Mouse (Mus musculus) midbrain, embryonic 16.5 days (tissue): ENCODE results near the gene Pde4d. TPM values are rescaled to one million over a fixed set of nuclear protein-coding genes. Genes with fewer than 3 reads are reported as not detected.

Source experiments
- ATAC-seq: fragments of 200-750 bp; cut with Nextera tagmentation; 2 replicates; pipeline ENCODE4 v1.8.0; 2017; ENCODE audit warnings: moderate TSS enrichment
- H3K27ac ChIP-seq: fragments of 300-500 bp; sonication (generic); 2 replicates; pipeline ENCODE4 v1.5.1; 2014; ENCODE audit warnings: mild to moderate bottlenecking, low read length, mixed read lengths
- H3K27me3 ChIP-seq: fragments of 300-500 bp; sonication (generic); 2 replicates; pipeline ENCODE4 v1.6.1; 2014; ENCODE audit warnings: low read depth, low read length, mixed read lengths; ENCODE audit not compliant: control insufficient read depth, insufficient read depth
- H3K36me3 ChIP-seq: fragments of 300-500 bp; sonication (generic); 2 replicates; pipeline ENCODE4 v1.6.1; 2014; ENCODE audit warnings: mild to moderate bottlenecking, low read length, moderate library complexity, mixed read lengths; ENCODE audit not compliant: control insufficient read depth, insufficient read depth
- H3K4me1 ChIP-seq: fragments of 300-500 bp; sonication (generic); 2 replicates; pipeline ENCODE4 v1.6.1; 2014; ENCODE audit warnings: mild to moderate bottlenecking, low read length, mixed read lengths; ENCODE audit not compliant: control insufficient read depth, insufficient read depth
- H3K4me2 ChIP-seq: fragments of 300-500 bp; sonication (generic); 2 replicates; pipeline ENCODE4 v1.6.1; 2014; ENCODE audit warnings: mild to moderate bottlenecking, low read length, mixed read lengths
- H3K4me3 ChIP-seq: fragments of 300-500 bp; sonication (generic); 2 replicates; pipeline ENCODE4 v1.5.1; 2014; ENCODE audit warnings: low read depth, mild to moderate bottlenecking, low read length, moderate library complexity, mixed read lengths
- H3K9ac ChIP-seq: fragments of 300-500 bp; sonication (generic); 2 replicates; pipeline ENCODE4 v1.6.1; 2014; ENCODE audit warnings: low read depth, low read length, mixed read lengths
- H3K9me3 ChIP-seq: fragments of 300-500 bp; sonication (generic); replicated peaks from 2 replicates; pipeline ENCODE4 v1.6.1; 2014; ENCODE audit warnings: mild to moderate bottlenecking, low read length, mixed read lengths; ENCODE audit not compliant: control insufficient read depth, poor library complexity, severe bottlenecking
- WGBS: fragments of 180-500 bp; shearing (Covaris S2); extraction: QIAGEN DNeasy Blood & Tissue Kit; methylation state at CpG from one replicate; pipeline ENCODE4 v1.1.7; 2014; 5-methylcytosine and 5-hydroxymethylcytosine counted together
- polyA plus RNA-seq: library from polyadenylated mRNA; unstranded; fragments of >200 nt; fragmentation: Nextera tagmentation; extraction: Ambion mirVana; gene quantifications from 2 replicates; pipeline ENCODE4 v1.2.1, GENCODE M21; 2015

Gene Pde4d
- polyA plus RNA-seq, 1 experiment from 2014 or later: 22.6 TPM

DNA sequence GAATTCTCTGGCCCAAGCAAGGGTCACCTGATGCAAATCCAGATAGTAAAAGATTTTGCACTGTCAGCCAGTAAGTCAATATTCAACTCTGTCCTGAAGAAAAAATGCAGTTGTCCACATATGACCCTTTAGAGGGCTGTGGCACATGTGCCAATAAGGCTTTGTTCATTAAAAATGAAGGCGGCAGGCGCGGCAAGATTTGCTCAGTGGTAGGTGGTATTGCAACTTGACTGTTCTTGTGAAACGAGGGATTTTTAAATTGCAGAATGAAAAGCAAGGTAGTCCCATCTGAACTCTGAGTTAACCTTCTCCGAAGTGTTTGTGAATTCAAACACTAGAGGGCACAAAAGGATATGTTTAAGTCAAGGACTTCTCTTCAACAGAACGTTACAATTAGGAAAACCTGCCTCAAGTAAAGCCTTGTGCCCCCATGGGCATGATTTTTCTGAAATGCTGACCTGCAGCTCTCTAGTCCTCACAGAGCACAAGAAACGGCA, 1166.1 kb downstream of the Pde4d start:
- WGBS: 13% methylated on average over 7 of the region's 7 CpGs
- H3K4me2 ChIP-seq: peak overlapping the region; percentile 26
- H3K9ac ChIP-seq: no peak overlapping the region
- no peak overlapping the region for H3K4me3 ChIP-seq
- H3K27me3 ChIP-seq: no peaks in the 10 kb centered on the region
- no peaks in the 10 kb centered on the region for H3K36me3 ChIP-seq
- H3K27ac ChIP-seq: no peak overlapping the region
- 0 out of 2 replicates have a peak, but pooled peaks have one; percentile 33 for ATAC-seq
- H3K4me1 ChIP-seq: peaks cover 5% of the 10 kb centered on the region; the same call in 1 of the 2 replicates
- no peaks in the 10 kb centered on the region for H3K9me3 ChIP-seq

GRCm38 (mm10) chr13:109619158-109619657, 1169.5 kb downstream of the Pde4d start:
- Histone ChIP-seq H3K27me3 (no peaks in the 10 kb centered on the region), H3K27ac (no peak overlapping the region), H3K4me1 (peaks cover 5% of the 10 kb centered on the region; the same call in 1 of the 2 replicates), H3K4me2 (no peak overlapping the region), H3K9me3 (no peaks in the 10 kb centered on the region), H3K36me3 (no peaks in the 10 kb centered on the region), H3K4me3 (no peak overlapping the region), H3K9ac (no peak overlapping the region)
- 75% methylated on average over 2 of the region's 2 CpGs for whole genome bisulfite sequencing
- ATAC-seq: no peak

DNA sequence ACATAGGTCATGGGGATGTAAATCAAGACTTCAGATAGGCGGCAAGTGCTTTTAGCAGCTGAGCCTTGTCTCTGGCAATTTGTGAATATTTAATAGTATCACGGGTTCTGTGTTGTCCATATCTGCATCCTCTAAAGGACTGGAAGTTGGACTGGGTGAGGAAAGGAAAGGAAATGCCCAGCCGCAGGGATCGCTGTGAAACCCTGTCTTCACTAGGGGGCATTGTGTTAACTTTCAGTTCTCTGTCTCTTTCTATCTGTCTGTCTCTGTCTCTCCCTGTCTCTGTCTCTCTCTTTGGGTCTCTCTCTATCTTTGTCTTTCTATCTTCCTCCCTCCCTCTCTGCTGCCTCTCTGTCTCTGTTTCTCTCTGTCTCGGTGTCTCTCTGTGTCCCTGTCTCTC, 1172.5 kb downstream of the Pde4d start:
- no peak overlapping the region for H3K4me3 ChIP-seq
- H3K4me1 ChIP-seq: no peaks in the 10 kb centered on the region
- H3K36me3 ChIP-seq: no peaks in the 10 kb centered on the region
- ATAC-seq: no peak
- H3K9me3 ChIP-seq: no peaks in the 10 kb centered on the region
- H3K9ac ChIP-seq: no peak overlapping the region
- no peak overlapping the region for H3K4me2 ChIP-seq
- H3K27me3 ChIP-seq: no peaks in the 10 kb centered on the region
- WGBS: 77% methylated on average over 5 of the region's 5 CpGs
- no peak overlapping the region for H3K27ac ChIP-seq

DNA sequence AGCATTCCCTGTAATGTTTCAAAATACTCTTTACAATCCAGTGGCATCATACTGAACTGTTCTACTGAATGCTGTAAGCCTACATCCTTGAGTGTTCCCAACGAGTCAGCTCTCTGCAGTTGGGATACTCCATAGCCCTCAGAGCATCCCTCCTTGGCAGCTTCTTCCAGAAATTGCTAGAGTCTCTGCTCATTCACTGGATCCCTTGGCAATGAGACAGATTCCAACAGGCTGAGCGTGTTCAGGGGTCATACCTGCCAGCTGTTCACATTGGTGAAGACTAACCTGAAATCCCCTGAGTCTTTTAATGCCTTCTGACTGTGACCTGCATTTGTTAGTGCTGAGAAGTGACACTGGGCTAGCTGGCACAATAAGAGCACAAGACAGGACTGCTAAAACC, 1173.5 kb downstream of the Pde4d start:
- Histone ChIP-seq H3K4me3 (no peak overlapping the region), H3K27me3 (no peaks in the 10 kb centered on the region), H3K9ac (no peak overlapping the region), H3K36me3 (no peaks in the 10 kb centered on the region), H3K27ac (no peak overlapping the region), H3K4me2 (no peak overlapping the region), H3K4me1 (no peaks in the 10 kb centered on the region), H3K9me3 (no peaks in the 10 kb centered on the region)
- 74% methylated on average over 2 of the region's 2 CpGs for WGBS
- no peak for ATAC-seq

DNA sequence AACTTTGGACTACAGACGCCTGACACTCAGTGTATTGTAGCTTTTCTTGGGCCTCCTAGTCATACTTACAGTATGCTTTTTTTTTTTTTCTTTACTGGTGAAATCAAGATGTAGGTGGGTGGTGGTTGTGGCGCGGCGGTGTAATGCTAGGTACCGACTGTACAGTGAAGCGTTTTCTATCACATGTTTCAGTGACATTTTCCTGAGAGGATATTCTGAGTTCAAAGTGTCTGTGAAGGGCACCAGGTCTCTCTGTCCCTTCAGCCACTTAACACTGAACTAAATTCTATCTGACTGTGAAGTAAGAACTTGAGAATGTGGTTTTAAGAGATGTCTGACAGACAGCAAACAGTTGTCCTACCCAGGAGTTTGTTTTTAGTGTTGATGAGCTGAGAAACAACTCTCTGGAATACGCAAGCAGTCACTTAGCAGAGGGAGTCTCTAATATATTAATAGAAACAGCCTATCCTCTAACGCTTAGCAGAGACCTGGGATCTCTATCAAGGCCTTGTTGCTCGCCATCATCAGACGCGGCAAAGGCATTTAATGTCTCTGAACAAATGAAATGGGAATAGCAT, 1175.1 kb downstream of the Pde4d start:
- no peaks in the 10 kb centered on the region for H3K4me1 ChIP-seq
- no peaks in the 10 kb centered on the region for H3K27me3 ChIP-seq
- H3K9me3 ChIP-seq: no peaks in the 10 kb centered on the region
- no peak overlapping the region for H3K27ac ChIP-seq
- H3K36me3 ChIP-seq: no peaks in the 10 kb centered on the region
- no peak overlapping the region for H3K9ac ChIP-seq
- H3K4me3 ChIP-seq: no peak overlapping the region
- WGBS: 84% methylated on average over 11 of the region's 11 CpGs
- no peak overlapping the region for H3K4me2 ChIP-seq
- ATAC-seq: no peak

- Histone ChIP-seq H3K27me3 (no peaks in the 10 kb centered on the region), H3K27ac (no peak overlapping the region), H3K9ac (no peak overlapping the region), H3K4me1 (no peaks in the 10 kb centered on the region), H3K4me2 (no peak overlapping the region), H3K9me3 (no peaks in the 10 kb centered on the region), H3K36me3 (no peaks in the 10 kb centered on the region), H3K4me3 (no peak overlapping the region)
- no peak for ATAC-seq
- 87% methylated on average over 18 of the region's 18 CpGs for WGBS
These were observed 1175.8 kb downstream of the Pde4d start for GRCm38 (mm10) chr13:109625466-109626129.

DNA sequence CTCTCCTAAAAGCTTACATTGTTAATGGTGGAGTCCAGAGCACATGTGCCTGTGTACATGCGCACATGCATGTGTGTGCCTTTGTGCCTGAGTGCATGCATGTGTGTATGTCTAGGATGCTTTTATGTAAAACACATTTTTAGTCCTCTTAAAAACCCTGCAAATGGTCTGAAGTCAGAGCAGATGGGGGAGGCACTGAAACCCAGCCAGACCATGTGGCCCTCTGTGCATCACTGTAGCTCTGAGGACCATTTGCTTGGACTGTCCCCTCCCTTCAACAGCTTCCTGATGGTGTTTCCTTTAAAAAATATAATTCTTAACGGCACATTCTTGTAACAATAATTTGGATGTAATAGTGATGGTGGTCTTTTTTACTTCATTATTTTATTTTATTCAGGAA, 1177.5 kb downstream of the Pde4d start:
- H3K9me3 ChIP-seq: no peaks in the 10 kb centered on the region
- H3K27ac ChIP-seq: no peak overlapping the region
- H3K9ac ChIP-seq: no peak overlapping the region
- WGBS: 93% methylated on average over 2 of the region's 2 CpGs
- no peak for ATAC-seq
- no peak overlapping the region for H3K4me2 ChIP-seq
- peaks cover 4% of the 10 kb centered on the region for H3K4me1 ChIP-seq
- no peaks in the 10 kb centered on the region for H3K36me3 ChIP-seq
- H3K4me3 ChIP-seq: no peak overlapping the region
- H3K27me3 ChIP-seq: no peaks in the 10 kb centered on the region

GRCm38 (mm10) chr13:109628606-109629005, 1178.9 kb downstream of the Pde4d start:
- no peaks in the 10 kb centered on the region for H3K36me3 ChIP-seq
- ATAC-seq: no peak
- 72% methylated on average over 4 of the region's 4 CpGs for WGBS
- no peaks in the 10 kb centered on the region for H3K27me3 ChIP-seq
- H3K4me1 ChIP-seq: peaks cover 7% of the 10 kb centered on the region
- H3K27ac ChIP-seq: no peak overlapping the region
- H3K4me3 ChIP-seq: no peak overlapping the region
- no peaks in the 10 kb centered on the region for H3K9me3 ChIP-seq
- no peak overlapping the region for H3K4me2 ChIP-seq
- H3K9ac ChIP-seq: no peak overlapping the region

DNA sequence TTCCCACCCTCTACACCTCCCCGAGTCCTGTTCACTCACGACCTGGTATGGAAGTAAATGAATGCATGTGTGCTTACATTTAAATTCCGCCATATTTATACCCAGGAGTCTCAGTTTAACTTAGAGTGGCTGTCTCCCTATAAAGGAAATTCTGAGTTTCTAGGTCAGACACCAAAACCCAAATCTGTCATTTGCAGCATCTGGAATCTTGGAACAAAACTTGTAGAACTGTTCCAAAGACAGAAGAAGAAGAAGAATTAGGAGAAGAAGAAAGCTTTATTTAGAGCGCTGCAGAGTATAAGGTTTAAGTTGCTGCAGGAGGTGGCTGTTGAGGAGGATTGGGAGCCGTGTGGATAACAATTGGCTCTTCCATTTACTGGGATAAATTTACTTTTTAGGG, 1179.5 kb downstream of the Pde4d start:
- H3K9me3 ChIP-seq: no peaks in the 10 kb centered on the region
- H3K4me1 ChIP-seq: peaks cover 7% of the 10 kb centered on the region
- 86% methylated on average over 5 of the region's 5 CpGs for WGBS
- no peaks in the 10 kb centered on the region for H3K27me3 ChIP-seq
- H3K27ac ChIP-seq: no peak overlapping the region
- ATAC-seq: no peak
- H3K9ac ChIP-seq: no peak overlapping the region
- H3K36me3 ChIP-seq: no peaks in the 10 kb centered on the region
- no peak overlapping the region for H3K4me3 ChIP-seq
- no peak overlapping the region for H3K4me2 ChIP-seq
